Mouse (Mus musculus): Measurements from ENCODE around the gene Tmem35b.
"Not testable (repeated sequence)": the region's sequence is repeated elsewhere in the genome, so short reads cannot be mapped to it uniquely, and the experiment has no call there.

The Tmem35b gene

GRCm38 (mm10) chr4:127123391-127123790, at the start of gene Tmem35b:
TSS of gene Tmem35b (plus strand) at chr4:127123691.
- DNase-seq (ENCODE audit: low spot score) = no peak

- DNase-seq (ENCODE audit: low spot score) = no peak
Measured at GRCm38 (mm10) chr4:127074915-127075314, 48.6 kb upstream of the Tmem35b start.

GRCm38 (mm10) chr4:127076875-127077548, 46.5 kb upstream of the Tmem35b start, which contains the start of gene Zmym6:
TSS of gene Zmym6 (plus strand) at chr4:127077383.
- DNase-seq (ENCODE audit: low spot score) = peak; percentile 90

DNA sequence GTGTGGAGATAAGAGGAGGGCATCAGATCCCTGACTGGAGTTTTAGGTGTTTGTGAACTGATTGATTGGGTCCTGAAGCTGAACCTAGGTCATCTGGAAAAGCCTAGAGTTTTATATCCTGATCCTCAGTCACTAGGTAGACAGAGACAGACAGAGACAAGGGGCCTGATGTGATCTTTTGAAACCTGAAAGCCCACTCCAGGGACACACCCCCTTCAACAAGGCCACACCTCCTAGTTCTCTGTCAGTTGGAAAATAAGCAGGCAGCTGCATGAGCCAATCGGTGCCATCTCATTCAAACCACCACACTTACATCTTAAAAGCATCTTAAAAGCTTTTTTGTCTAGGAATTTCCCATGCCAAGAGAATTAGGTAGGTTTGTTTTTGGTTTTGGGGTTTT, 42.7 kb upstream of the Tmem35b start:
- DNase-seq (ENCODE audit: low spot score) = no peak

- DNase-seq (ENCODE audit: low spot score) = no peak
Measured at GRCm38 (mm10) chr4:127083131-127083530, 40.4 kb upstream of the Tmem35b start.

- no peak for DNase-seq (ENCODE audit: low spot score)
Measured at GRCm38 (mm10) chr4:127085761-127086160, 37.7 kb upstream of the Tmem35b start.

DNA sequence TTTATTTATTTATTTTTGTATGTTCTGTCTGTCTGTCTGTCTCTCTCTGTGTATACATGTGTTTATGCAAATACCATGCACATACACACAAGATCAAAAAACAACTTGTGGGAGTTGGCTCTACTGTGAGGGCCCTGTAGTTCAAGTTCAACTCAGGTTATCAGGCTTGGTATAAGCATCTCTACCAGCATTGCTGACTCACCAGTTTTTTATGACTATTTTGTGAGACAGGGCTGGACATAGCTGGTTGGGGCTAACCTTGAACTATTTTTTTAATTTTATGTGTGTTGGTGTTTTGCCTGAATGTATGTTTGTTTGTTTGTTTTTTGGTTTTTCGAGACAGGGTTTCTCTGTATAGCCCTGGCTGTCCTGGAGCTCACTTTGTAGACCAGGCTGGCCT, 32.3 kb upstream of the Tmem35b start:
- no peak for DNase-seq (ENCODE audit: low spot score)

DNA sequence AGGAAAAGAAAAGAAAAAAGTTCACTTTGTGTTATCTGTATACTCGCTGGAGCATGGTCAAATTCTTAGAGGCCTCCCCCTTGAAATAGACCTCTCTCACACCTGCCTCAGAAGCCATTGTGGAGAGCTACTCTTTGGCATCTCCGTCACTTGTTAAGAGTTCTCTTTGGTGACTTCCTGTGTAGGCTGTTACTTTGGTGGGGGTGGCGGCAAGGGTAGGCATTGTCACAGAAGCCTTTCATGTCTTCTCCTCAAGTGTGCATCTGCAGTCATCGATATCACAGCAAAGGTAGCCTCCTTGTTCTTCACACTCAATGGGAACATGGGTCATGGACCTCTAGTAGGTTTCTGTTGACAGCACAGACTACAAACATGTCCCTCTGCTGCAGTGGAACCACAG, 28.4 kb upstream of the Tmem35b start:
- no peak for DNase-seq (ENCODE audit: low spot score)

GRCm38 (mm10) chr4:127099552-127099951, 23.9 kb upstream of the Tmem35b start:
- not testable (repeated sequence) for DNase-seq (ENCODE audit: low spot score)

GRCm38 (mm10) chr4:127107566-127107965, 15.9 kb upstream of the Tmem35b start:
- no peak for DNase-seq (ENCODE audit: low spot score)

DNA sequence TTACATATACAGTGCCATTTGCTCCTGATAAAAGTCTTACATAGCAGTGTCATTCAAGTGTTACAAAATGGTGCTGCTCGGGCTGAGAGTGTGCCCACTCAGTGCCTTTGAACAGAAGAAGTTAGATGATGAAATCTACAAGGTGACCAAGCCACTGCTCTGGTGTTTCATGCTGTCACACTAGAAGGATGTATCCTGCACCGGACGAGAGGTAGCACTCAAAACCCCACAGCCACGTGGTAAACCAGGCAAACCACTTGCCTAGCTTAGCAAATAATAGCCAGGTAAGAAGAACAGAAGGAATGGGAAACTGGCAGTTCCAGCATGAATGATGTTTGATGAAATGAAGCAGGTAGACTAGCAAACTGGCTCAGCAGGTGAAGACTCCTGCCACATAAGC, 12.9 kb upstream of the Tmem35b start:
- DNase-seq (ENCODE audit: low spot score) = no peak

DNA sequence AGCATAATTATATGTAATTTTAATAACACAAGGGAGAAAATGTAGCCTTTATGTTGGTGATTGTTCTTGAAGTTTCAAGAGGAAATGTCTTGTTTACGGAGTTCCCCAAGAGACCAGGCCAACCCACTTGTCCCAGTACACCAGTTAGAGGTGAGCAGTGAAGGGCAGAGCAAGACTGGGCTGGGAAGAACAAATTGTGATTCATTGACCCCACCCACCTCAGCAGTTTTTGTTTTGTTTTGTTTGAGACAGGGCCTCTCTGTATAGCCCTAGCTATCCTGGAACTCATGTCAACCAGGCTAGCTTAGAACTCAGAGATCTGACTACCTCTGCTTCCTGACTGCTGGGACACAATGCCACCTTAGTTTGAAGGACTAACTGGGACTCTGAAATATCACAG, 840 bp downstream of the Tmem35b start:
- no peak for DNase-seq (ENCODE audit: low spot score)

DNA sequence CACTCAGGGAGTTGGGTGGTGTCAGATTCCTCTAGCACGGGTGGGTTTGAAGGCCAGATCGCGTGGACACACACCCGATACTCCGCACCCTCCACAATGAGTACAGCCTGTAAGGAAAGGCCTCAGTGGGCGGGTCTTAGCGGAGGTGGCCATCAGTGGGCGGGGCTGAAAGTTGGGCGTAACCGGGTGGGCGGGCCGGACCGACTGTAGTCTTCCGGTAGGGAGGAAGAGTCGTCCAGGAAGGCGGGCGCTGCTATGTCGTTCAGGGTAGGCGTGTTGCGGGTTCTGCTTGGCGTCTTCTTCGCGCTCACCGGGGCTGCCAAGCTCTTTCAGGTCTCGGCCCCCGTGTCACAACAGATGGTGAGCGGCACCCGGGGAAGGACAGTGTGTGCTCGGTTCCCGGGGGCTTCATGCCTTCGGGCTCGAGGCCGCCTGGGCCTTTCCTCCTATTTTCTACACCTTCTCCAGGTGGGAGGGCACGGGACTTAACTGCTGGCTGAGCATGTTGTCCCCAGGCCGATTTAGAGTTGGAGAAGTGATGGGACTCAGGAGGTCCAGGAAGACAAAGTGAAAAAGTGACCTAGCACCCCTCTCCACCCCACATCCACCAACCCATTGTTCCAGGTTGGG, 2.5 kb downstream of the Tmem35b start:
- peak; percentile 90 for DNase-seq (ENCODE audit: low spot score)

GRCm38 (mm10) chr4:127134687-127135086, 11.2 kb downstream of the Tmem35b start:
- DNase-seq (ENCODE audit: low spot score) = no peak

DNA sequence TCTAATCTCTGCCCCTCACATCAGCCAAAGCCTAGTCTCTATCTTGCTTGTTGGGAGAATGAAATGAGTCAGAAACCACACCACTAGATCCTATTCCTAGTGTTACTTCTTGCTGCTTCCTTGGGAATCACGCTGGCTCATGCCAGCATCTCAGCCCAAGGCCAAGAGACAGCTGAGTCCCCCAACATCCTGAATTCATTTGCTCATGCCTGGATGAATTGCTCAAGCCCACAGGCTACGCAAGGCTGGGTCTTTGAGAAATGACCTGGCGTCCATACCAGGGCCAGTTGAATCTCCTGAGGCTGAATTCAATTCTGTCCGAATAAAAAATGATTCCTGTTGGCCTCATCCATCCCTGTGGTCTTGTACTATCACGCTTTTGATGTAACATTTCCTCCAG, 14.1 kb downstream of the Tmem35b start:
- DNase-seq (ENCODE audit: low spot score) = no peak

GRCm38 (mm10) chr4:127138486-127138885, 15.0 kb downstream of the Tmem35b start:
- DNase-seq (ENCODE audit: low spot score) = no peak

GRCm38 (mm10) chr4:127150031-127150430, 26.5 kb downstream of the Tmem35b start:
- no peak for DNase-seq (ENCODE audit: low spot score)

DNA sequence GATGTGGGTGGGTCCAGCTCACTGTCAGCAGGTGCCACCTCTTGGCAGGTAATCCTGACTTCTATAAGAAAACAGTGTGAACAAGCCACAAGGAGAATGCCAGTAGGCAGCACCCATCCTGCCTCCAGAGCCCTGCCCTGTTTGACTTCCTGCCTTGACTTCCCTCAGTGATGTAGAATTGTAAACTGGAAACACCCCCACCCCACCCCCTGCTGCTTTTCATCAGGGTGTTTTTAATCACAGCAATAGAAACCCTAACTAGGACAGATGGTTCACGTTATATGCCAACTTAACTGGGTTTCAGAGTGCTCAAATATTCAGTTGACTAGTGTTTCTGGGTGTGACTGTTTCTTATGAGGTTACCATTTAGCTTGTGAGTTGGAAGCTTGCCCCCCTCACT, 29.9 kb downstream of the Tmem35b start:
- no peak for DNase-seq (ENCODE audit: low spot score)

GRCm38 (mm10) chr4:127155757-127156156, 32.3 kb downstream of the Tmem35b start:
- no peak for DNase-seq (ENCODE audit: low spot score)

DNA sequence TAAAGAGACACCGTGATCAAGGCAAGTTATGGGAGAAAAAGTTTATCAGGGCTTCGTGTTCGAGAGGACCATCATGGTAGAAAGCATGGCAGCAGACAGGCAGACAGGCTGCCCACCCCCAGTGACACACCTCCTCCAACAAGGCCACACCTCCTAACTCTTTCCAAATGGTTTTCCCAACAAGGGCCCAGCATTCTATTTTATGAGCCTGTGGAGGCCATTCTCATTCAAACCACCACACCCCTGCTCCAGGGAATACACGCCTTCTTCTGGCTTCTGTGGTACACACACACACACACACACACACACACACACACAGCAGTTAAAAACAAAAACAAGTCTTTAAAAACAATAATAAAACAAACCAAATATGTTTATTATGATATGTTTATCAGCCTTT, 34.3 kb downstream of the Tmem35b start:
- DNase-seq (ENCODE audit: low spot score) = no peak

- no peak for DNase-seq (ENCODE audit: low spot score)
Measured at GRCm38 (mm10) chr4:127163926-127164325, 40.4 kb downstream of the Tmem35b start.

- no peak for DNase-seq (ENCODE audit: low spot score)
Measured at GRCm38 (mm10) chr4:127167096-127167495, 43.6 kb downstream of the Tmem35b start.

DNA sequence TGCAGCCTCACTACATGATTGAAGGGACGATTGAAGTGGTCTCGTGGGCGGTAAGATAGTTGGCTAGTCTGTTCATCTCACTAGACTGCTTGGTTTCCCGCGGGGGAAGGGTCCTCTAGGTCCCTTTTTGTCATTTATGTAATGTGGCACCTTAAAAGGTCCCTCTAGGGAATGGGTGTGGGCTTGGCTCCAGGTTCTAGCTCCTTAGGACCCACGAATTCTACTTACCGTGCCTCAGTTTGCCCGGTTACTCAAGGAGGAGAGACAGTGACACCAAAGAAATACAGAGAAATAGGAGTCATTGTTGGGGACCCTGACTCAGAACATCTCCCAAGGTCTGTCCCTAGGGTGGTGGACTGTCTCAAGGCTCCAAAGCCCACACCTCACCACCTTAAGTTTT, 44.2 kb downstream of the Tmem35b start:
- DNase-seq (ENCODE audit: low spot score) = no peak
